Mouse (Mus musculus) layer of hippocampus, postnatal 36 days (tissue): ENCODE measurements around the gene Ptprn2. TPM values are rescaled to one million over a fixed set of nuclear protein-coding genes. Genes with fewer than 3 reads are reported as not detected.

Experiments
- DNase-seq, 2 experiments: peaks; one replicate each; pipeline ENCODE4 v3.0.0; 2022
- total RNA-seq, 2 experiments: library from RNA; stranded (reverse); gene quantifications; 2 replicates each; pipeline ENCODE4 v1.2.3; 2021

Gene Ptprn2
- total RNA-seq, 2 experiments from 2014 or later = 281 to 298 TPM

- DNase-seq = no peak
These were observed 161.3 kb downstream of the Ptprn2 start for GRCm38 (mm10) chr12:116646771-116647170.

DNA sequence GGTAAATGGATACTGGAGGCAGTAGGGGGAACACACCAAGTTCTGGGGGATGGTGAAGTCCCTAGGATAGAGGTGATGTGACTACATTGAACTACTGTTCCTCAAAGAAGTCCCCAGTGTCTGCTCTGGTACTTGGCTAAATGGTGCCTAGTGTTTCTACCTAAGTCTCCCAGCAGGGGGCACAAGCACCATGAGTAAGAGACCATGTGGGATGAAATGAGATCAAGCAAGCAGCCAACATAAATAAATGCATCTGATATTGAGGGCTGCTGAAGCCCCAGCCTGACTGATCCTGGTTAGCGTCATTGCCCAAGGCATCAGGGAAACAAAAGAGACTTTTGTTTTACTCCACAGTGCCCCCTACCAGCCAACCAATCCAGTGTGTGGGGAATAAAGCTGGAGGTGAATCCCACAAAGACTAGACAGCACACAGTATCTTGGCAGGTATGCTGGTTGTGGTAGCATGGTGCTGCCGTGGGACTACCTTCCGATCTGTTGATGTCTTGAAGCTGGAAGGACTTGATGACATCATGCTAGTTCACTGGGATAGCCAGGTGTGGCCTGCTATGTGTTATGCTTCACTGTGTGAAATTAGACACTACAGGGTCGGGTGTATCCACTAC lies 163.2 kb downstream of the Ptprn2 start:
- DNase-seq = peak; percentile 56 to 60

DNA sequence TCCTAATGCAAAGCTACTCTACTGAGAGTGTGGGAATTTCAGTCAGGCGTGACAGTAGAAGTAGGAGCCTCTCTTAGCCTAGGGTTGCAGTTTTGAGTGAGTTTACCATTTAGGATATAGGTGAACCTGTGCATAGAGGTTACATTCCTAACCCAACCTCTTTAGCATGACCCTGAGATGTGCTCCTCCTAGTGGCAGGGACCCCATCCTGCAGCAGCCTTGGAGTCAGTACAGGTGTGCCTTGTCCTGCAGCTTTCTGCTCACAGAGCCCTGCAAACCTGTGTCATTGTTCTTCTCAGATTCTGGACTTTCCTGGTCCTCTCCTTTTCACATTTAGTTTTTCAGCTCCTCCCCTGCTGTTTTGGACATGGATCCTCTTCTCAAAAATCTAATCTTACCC lies 168.2 kb downstream of the Ptprn2 start:
- DNase-seq = no peak

DNA sequence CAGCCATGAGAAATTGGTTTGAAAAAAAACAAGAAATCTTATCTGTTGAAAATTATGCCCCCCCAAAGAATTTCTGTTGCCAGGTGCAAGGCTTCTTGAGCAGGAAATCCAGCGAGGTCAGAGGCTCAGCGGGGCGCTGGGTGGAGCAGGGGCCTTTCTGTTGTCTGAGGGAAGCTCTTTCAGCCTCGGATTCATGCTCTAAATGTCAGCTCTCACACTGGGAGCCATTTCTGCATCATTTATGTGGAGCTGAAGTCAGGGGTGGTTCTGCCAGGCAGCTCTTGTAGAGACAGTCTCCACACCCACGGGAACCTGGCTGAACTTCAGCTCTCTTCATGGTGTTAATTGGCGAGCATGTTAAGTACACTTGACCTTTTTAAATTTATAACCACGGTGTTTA lies 174.6 kb downstream of the Ptprn2 start:
- DNase-seq = peak in 1 of 2 experiments; percentile 37

- no peak for DNase-seq
These were observed 175.5 kb downstream of the Ptprn2 start for GRCm38 (mm10) chr12:116661018-116661417.

- DNase-seq = no peak
These were observed 192.2 kb downstream of the Ptprn2 start for GRCm38 (mm10) chr12:116677701-116678100.

DNA sequence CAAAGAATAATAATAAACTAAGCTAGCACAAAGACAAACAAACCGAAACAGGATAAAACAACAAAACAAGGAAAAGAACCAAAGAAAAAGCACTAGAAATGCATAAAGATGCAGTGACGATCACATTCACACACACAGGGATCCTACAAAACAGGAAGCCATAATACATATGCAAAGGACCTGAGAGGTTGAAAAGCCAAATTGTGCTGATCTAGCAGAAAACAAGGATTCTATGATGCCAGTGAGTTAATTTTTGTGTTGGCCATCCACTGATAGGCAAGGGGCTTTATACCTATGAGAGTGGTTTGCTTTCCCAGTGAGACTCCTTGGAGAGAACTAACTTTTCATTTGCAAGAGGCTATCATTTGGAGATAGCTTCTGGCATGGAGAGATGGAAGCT lies 204.3 kb downstream of the Ptprn2 start:
- no peak for DNase-seq

DNA sequence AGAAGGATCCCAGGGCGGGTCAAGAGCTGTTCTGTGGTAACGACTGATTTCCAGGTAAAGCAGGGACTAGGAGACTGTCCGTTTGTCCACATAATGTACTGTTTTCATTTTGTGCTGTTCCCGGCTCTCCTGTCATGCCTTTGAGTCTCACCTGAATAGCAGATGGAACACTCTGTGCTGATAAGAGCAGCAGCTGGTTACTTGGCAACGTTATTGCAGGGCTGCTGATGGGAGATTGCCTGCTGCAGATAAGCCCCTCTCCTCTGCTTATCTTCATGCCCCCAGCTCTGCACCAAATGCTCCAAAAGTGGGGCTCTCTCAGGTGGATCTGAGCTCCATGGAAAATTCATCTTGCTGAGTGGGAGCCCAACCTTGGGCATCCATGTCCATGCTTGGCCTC lies 224.0 kb downstream of the Ptprn2 start:
- no peak for DNase-seq

- DNase-seq = no peak
These were observed 225.2 kb downstream of the Ptprn2 start for GRCm38 (mm10) chr12:116710716-116711115.

GRCm38 (mm10) chr12:116711133-116711532 lies 225.6 kb downstream of the Ptprn2 start:
- DNase-seq = no peak

- DNase-seq = no peak
These were observed 227.6 kb downstream of the Ptprn2 start for GRCm38 (mm10) chr12:116713096-116713495.

DNA sequence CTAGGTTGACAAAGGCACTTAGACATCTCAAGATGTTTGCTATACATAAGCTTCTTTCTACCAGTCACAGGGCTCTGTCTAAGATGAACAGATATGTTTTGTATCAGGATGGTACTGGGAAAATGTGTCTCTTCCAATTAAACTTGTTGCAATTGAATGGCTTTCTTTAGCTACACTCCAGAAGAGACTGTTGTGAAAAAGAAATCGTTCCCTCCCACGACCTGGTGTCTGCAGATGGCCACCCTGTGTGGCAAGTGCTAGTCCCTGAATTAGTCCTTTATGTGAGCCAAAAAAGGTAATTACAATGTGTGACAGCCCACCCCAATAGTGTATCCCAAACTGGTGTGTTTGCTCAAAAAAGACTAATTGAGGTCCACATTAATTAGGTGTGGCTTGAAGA lies 235.5 kb downstream of the Ptprn2 start:
- DNase-seq = no peak

DNA sequence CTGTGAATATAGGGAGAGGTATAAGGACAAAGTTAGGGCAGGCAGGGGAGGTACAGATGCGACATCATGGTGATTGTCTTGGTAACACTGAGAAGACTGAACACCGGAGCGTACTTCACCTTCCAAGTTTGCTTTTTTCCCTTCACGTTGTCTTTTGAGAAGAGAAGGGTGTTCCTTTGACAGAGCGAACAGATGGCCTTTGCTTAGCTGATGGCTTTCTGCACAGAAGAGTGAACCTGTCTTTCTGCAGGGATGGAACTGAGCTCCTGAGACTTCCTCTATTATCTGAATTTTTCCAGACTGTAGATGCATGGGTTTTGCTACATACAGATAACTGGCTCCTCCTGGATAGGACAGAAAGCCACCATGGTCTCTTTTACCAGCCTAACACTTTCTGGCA lies 254.6 kb downstream of the Ptprn2 start:
- no peak for DNase-seq

DNA sequence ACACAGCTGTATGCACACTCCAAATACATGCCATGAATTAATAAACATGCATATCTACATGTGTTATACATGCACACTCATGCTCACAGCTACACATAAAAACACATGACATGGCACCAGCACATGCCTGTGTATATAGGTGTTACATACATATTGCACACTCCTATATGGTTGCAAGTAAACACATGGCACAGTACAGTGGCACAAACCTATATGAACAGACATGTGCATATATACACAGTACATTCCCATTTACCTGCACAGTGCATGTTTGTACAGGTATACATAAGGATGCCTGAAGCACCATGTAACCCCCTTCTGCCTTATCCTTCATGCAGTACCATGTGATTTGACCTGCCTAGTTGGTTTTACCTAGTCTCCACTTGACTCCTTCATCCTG lies 255.8 kb downstream of the Ptprn2 start:
- DNase-seq = no peak

- DNase-seq = no peak
These were observed 260.9 kb downstream of the Ptprn2 start for GRCm38 (mm10) chr12:116746401-116746800.

- DNase-seq = no peak
These were observed 267.3 kb downstream of the Ptprn2 start for GRCm38 (mm10) chr12:116752784-116753183.

- DNase-seq = no peak
These were observed 278.4 kb downstream of the Ptprn2 start for GRCm38 (mm10) chr12:116763961-116764360.

GRCm38 (mm10) chr12:116770911-116771310 lies 285.4 kb downstream of the Ptprn2 start:
- no peak for DNase-seq

DNA sequence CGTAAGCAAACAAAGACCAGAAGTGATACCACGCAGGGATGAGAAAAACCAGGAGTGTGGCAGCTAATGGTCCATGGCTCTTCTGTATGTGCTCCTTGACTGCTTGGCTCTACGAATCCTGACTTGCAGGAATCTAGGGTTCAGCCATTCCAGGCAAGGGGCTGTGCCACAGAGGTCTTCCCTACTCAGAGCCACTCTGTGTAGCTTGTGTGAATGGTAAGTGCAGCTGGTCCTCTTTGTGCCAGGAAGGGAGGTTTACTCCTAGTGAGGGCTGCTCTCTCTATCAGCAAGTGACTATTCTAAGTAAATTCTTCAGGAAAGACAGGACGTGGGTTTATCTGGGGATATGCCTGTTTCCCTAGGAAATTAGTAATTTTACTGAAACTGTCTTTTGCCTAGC lies 286.0 kb downstream of the Ptprn2 start:
- DNase-seq = no peak

GRCm38 (mm10) chr12:116772081-116772566 lies 286.6 kb downstream of the Ptprn2 start:
- no peak for DNase-seq

- DNase-seq = no peak
These were observed 287.8 kb downstream of the Ptprn2 start for GRCm38 (mm10) chr12:116773344-116773743.

GRCm38 (mm10) chr12:116776447-116776846 lies 290.9 kb downstream of the Ptprn2 start:
- DNase-seq = no peak

DNA sequence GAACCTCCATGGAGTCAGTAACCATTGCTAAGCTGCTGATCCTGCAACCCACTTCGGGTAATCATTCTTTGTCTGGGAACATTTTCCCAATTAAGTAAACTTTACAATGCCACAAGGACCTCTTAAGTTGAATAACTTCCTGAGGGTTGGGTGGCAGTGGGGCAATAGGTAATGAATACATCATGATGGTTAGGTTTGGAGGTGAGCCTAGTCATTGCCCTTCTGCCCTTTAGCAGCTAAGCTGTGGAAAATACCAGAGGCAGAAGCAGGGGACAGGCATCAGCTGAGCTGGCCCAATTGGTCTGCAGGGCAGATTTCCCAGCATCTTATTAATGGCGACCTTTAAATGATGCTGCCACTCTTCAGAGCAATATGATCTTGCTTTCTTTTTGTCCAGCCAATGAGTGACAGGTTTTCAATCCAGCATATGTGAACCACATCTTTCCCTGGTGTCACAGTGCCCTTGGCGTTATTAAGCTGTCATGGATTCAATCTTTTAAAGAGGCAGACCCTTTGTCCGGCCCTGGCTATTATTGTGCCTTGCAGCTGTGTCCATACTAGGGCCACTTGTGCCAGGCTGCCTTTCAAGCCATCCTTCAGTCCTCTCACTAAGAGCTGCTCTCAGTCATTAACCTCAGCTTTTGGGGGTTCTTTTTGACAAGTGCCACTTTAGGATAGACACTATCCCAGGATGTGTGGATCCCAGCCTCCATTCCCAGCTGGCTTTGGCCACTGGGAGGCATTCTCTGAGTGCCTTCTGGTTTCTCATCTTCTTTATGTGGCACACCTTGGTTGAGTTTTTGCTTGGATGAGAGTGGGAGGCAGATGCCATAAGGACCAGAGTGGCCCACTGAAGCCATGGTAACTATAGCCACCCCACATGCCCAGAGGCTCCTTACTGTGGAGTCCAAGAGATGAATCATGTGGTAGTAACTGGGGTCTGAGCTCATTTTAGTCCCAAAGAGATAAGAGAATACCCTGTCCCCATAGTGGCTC lies 292.9 kb downstream of the Ptprn2 start:
- DNase-seq = no peak

- DNase-seq = no peak
These were observed 294.9 kb downstream of the Ptprn2 start for GRCm38 (mm10) chr12:116780419-116780818.
